Mouse (Mus musculus): ENCODE results near the gene Capn10. TPM values are rescaled to one million over a fixed set of nuclear protein-coding genes. Genes with fewer than 3 reads are reported as not detected.

Gene Capn10
- polyA plus RNA-seq, 1 experiment = 29.0 TPM

DNA sequence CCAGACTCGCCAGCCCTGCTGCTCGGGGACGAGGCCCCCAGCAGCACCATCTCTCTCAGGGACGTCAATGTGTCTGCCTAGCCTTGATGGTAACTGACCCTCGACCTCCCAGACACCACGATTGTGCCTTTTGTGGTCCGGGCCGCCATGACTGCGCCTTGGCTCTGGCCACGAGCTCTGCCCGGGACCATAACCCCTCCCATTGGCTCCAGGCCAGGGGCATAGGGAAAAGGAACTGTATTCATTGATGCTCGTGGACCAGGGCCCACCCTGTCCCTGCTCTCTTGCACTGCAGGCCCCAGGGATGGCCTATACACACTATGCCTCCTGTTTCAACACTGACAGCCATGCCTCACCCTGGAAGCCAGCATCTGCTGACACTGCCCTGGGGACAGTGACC, 14.4 kb upstream of the Capn10 start:
- Histone ChIP-seq H3K27ac (ENCODE audit: insufficient read depth, low read depth, low read length) (peak overlapping the region; percentile 79), H3K27me3 (ENCODE audit: control insufficient read depth, insufficient read depth, low read length) (no peaks in the 10 kb centered on the region), H3K4me1 (ENCODE audit: control insufficient read depth, insufficient read depth, insufficient read length, low read length) (peaks cover 17% of the 10 kb centered on the region), H3K36me3 (ENCODE audit: control insufficient read depth, insufficient read depth, low read length) (peaks cover 55% of the 10 kb centered on the region), H3K4me3 (ENCODE audit: low read depth, low read length) (no peak overlapping the region)
- 48% methylated on average over 12 of the region's 12 CpGs for WGBS
- TF ChIP-seq POLR2A (IDR thresholded peaks at IDR 0.05; ENCODE audit: low read depth, low read length) = no peak
- no peak for TF ChIP-seq CTCF (IDR thresholded peaks at IDR 0.05; ENCODE audit: extremely low read depth, insufficient read length, insufficient replicate concordance, low read depth, low read length)

DNA sequence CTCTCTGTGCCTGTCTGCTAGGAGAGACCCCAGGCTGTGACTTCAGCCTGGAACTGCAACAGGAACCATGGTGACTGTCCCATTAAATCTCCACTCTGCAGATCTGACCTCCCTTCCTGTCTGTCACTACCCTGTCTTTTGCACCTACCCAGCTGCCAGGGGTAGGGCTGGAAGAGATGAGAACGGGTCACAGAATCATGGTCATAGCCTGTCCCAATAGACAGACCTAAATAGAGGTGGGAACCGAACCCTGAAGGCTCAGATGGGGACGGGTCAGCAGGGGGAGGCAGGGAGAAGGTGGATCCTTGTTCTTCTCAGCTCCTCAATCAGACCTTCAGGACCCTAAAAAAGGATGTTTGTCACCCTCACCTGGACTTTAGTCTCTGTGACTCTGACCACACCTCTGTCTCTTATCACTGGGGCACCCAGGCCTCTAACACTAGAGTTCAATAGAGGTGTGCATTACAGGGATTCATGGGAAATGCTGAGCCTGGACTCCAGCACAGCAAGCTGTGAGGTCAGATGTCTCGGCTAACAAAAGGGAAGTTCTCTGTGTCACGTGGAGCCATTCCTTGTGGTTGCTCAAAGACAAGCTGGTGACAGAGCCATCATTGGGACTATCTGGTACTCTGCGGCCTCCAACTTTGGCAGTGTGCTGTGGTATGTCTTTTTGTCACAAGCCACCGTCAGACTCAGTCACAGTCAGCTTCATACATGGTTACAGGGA, 13.5 kb upstream of the Capn10 start:
- Histone ChIP-seq H3K27ac (ENCODE audit: insufficient read depth, low read depth, low read length) (peak overlapping the region; percentile 79), H3K4me3 (ENCODE audit: low read depth, low read length) (no peak overlapping the region), H3K36me3 (ENCODE audit: control insufficient read depth, insufficient read depth, low read length) (peaks cover 46% of the 10 kb centered on the region), H3K27me3 (ENCODE audit: control insufficient read depth, insufficient read depth, low read length) (no peaks in the 10 kb centered on the region), H3K4me1 (ENCODE audit: control insufficient read depth, insufficient read depth, insufficient read length, low read length) (peaks cover 17% of the 10 kb centered on the region)
- WGBS = 35% methylated on average over 7 of the region's 7 CpGs
- TF ChIP-seq CTCF (IDR thresholded peaks at IDR 0.05; ENCODE audit: extremely low read depth, insufficient read length, insufficient replicate concordance, low read depth, low read length) = no peak

DNA sequence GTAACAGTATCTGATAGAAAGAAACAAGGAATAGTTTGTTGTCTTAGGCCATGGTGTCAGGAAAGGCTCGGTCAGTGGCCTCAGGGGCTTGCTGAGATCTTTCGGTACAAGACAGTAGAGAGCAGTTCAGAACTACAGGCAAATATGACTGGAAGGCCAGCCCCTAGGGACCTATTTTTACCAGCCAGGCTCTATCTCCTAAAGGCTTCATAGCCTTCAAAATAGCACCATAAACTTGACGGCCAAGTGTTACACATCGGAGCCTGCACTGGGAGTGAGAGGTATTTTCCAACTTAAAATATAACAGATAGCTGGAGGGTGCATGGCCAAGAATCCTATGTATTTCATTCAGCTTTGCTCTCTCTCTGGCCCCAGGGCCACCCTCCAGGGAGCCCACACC, 12.7 kb upstream of the Capn10 start:
- Histone ChIP-seq H3K27ac (ENCODE audit: insufficient read depth, low read depth, low read length) (peak overlapping the region; percentile 39; the same call in 1 of the 2 replicates), H3K27me3 (ENCODE audit: control insufficient read depth, insufficient read depth, low read length) (no peaks in the 10 kb centered on the region), H3K4me1 (ENCODE audit: control insufficient read depth, insufficient read depth, insufficient read length, low read length) (peaks cover 17% of the 10 kb centered on the region), H3K4me3 (ENCODE audit: low read depth, low read length) (no peak overlapping the region), H3K36me3 (ENCODE audit: control insufficient read depth, insufficient read depth, low read length) (peaks cover 38% of the 10 kb centered on the region)
- no peak for TF ChIP-seq CTCF (IDR thresholded peaks at IDR 0.05; ENCODE audit: extremely low read depth, insufficient read length, insufficient replicate concordance, low read depth, low read length)
- WGBS = 90% methylated on average over 4 of the region's 4 CpGs

DNA sequence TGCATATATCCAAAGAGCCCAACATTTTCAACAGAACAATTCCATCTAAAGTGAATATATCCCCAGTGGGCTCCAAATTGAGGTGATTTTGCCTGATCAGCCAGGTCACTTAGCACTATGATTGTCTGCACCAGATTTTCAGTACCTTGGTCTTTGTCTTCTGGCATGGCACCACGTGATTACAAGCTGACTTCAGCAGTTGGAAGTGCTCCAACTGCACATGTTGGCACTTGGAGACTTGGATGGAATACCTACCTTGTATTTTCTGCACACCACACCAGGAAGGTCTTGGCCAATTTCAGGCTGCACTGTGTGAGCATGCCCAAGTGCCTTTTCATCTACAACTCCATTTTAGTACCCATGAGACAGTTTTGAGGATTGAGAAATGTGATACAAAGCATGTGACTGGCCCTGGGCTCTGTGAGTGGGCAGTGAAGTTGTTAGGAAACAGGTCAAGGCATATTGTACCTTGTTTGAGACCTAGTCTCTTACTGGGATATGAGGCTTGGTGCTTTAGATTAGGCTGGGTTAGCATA, 3.9 kb upstream of the Capn10 start:
- Histone ChIP-seq H3K4me1 (ENCODE audit: control insufficient read depth, insufficient read depth, insufficient read length, low read length) (peaks cover 14% of the 10 kb centered on the region; the same call in 1 of the 2 replicates), H3K36me3 (ENCODE audit: control insufficient read depth, insufficient read depth, low read length) (no peaks in the 10 kb centered on the region), H3K4me3 (ENCODE audit: low read depth, low read length) (no peak overlapping the region), H3K27me3 (ENCODE audit: control insufficient read depth, insufficient read depth, low read length) (no peaks in the 10 kb centered on the region), H3K27ac (ENCODE audit: insufficient read depth, low read depth, low read length) (peak overlapping the region; percentile 43; the same call in 1 of the 2 replicates)
- WGBS = 4% methylated on average over 1 of the region's 1 CpGs
- no peak for TF ChIP-seq POLR2A (IDR thresholded peaks at IDR 0.05; ENCODE audit: low read depth, low read length)
- TF ChIP-seq CTCF (IDR thresholded peaks at IDR 0.05; ENCODE audit: extremely low read depth, insufficient read length, insufficient replicate concordance, low read depth, low read length) = no peak

DNA sequence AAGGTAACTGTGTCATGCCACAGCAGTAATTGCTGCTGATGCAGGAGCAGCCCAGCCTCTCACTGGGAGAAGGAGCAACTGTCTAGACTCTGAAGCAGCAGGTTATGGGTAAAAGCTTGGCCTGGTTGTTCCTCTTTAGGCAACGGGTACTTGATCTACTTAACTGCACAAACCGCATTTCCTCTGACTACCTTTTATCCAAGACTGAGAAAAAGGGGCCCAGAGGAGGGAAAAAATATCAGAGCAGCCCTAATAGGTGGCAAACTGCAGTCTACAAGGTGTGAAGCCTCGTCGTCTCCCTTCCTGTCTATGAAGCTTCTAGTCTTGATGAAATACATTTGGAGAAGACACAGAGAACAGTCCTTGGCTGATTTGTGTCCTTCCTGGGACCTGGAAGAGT, 565 bp upstream of the Capn10 start:
- H3K4me3 ChIP-seq (ENCODE audit: low read depth, low read length) = peak overlapping the region; percentile 74
- peaks cover 4% of the 10 kb centered on the region for H3K36me3 ChIP-seq (ENCODE audit: control insufficient read depth, insufficient read depth, low read length)
- H3K27me3 ChIP-seq (ENCODE audit: control insufficient read depth, insufficient read depth, low read length) = no peaks in the 10 kb centered on the region
- peak overlapping the region; percentile 97 for H3K27ac ChIP-seq (ENCODE audit: insufficient read depth, low read depth, low read length)
- 59% methylated on average over 4 of the region's 4 CpGs for WGBS
- peaks cover 33% of the 10 kb centered on the region for H3K4me1 ChIP-seq (ENCODE audit: control insufficient read depth, insufficient read depth, insufficient read length, low read length)
- no peak for TF ChIP-seq POLR2A (IDR thresholded peaks at IDR 0.05; ENCODE audit: low read depth, low read length)
- no peak for TF ChIP-seq CTCF (IDR thresholded peaks at IDR 0.05; ENCODE audit: extremely low read depth, insufficient read length, insufficient replicate concordance, low read depth, low read length)

DNA sequence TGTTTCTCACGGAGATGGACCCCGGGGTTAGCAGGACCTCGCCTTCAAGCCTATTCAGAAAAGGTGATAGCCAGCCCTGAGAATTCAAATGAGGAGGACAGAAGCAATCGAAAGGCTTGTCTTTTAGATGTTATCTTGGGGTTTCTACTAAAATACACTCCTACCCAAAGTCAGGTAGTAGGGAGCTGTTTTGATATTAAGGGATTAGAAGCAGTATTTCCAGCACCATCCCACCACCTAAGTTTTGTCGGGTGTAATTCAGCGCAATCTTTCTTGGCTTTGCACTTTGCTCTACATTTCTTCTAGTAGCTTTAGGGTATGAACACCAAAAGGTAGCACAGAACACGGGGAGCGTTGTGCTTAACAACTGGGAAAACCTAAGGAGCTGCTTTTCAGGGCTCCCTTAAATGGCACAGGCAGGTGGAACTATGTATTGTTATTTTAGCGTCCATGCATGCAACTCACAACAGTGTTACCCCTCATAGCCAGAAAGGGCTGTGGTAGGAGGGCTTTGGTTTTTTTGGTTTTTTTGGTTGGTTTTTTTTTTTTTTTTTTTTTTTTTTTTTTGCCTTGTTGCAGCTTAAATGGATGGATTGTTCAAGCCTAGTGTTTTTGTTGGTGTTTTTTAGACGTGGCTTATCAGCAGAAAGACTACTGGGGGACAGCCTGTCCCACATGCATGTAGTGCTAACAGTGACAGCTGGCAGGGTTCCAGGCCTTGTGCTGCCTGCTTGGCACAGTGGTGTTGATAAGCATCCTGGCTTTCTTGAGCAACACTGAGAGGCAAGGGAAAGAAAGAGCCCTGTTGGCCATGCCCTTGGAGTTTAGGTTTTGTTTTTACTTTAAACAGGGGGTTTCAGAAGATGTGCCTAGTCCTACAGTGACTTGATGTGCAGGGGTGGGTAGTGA, 1.1 kb downstream of the Capn10 start:
- Histone ChIP-seq H3K36me3 (ENCODE audit: control insufficient read depth, insufficient read depth, low read length) (peaks cover 16% of the 10 kb centered on the region), H3K27ac (ENCODE audit: insufficient read depth, low read depth, low read length) (peak overlapping the region; percentile 97), H3K27me3 (ENCODE audit: control insufficient read depth, insufficient read depth, low read length) (no peaks in the 10 kb centered on the region), H3K4me3 (ENCODE audit: low read depth, low read length) (peak overlapping the region; percentile 74), H3K4me1 (ENCODE audit: control insufficient read depth, insufficient read depth, insufficient read length, low read length) (peaks cover 32% of the 10 kb centered on the region)
- WGBS = 5% methylated on average over 10 of the region's 10 CpGs
- TF ChIP-seq CTCF (IDR thresholded peaks at IDR 0.05; ENCODE audit: extremely low read depth, insufficient read length, insufficient replicate concordance, low read depth, low read length) (no peak), POLR2A (IDR thresholded peaks at IDR 0.05; ENCODE audit: low read depth, low read length) (no peak)

DNA sequence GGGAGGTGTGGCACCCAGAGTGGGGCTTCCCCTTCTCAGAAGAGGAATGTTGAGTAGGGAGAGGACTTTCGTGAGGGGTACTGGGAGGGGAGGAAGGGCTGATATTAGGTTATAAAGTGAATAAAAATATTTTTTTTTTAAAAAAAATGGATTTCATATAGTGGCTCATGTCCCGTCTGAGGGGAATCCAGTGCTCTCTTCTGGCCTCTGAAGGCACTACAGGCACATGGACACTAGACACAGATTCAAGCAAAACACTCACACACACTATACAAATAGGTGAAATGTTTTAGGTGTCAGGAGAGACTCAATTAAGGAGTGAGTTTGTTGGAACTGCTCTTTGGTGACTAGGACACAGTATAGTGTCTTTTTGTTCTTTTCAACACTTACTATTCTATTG, 1.8 kb downstream of the Capn10 start:
- 19% methylated on average over 2 of the region's 2 CpGs for WGBS
- peaks cover 30% of the 10 kb centered on the region for H3K4me1 ChIP-seq (ENCODE audit: control insufficient read depth, insufficient read depth, insufficient read length, low read length)
- no peak for TF ChIP-seq CTCF (IDR thresholded peaks at IDR 0.05; ENCODE audit: extremely low read depth, insufficient read length, insufficient replicate concordance, low read depth, low read length)
- no peak for TF ChIP-seq POLR2A (IDR thresholded peaks at IDR 0.05; ENCODE audit: low read depth, low read length)
- H3K27me3 ChIP-seq (ENCODE audit: control insufficient read depth, insufficient read depth, low read length) = no peaks in the 10 kb centered on the region
- no peak overlapping the region for H3K4me3 ChIP-seq (ENCODE audit: low read depth, low read length)
- H3K36me3 ChIP-seq (ENCODE audit: control insufficient read depth, insufficient read depth, low read length) = peaks cover 18% of the 10 kb centered on the region
- no peak overlapping the region for H3K27ac ChIP-seq (ENCODE audit: insufficient read depth, low read depth, low read length)

Data from small intestine, adult 2 months (tissue).